16 mouse cellular contexts compared by ENCODE assay signal in the genomic region with DNA sequence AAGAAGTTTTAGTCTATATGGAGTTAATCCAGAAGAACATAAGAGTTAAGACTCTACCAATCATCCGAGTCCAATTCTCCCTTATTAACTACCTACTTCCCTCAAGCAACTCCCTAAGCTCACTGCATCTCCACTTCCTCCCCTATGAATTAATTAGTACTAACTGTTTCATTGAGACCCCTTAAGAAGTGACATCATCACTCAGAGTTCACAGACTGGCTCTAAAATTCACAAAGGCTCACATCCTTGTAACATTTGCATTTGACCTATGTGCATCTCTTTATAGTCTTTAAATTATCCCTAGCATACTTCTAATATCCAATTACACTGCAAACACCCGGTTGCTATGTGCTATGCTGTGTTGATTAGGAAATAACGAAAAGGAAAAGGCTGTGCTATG.
"Had no signal": no experiment of that assay in that cellular context is flagged by ENCODE, and none has a peak within 500 bp of the region (broad histone marks: within the 10 kb centered on the region; RNA-seq: fewer than 3 reads in every experiment).

No protein-coding gene starts in this region.

- H3K4me2 ChIP-seq: liver, embryonic 15.5 days; lung, embryonic 15.5 days; neural tube, embryonic 12.5 days; stomach, embryonic 15.5 days had no signal

- H3K9ac ChIP-seq: liver, embryonic 15.5 days; liver, postnatal 0 days; lung, embryonic 15.5 days; neural tube, embryonic 12.5 days; stomach, embryonic 15.5 days had no signal

- ATAC-seq: liver, postnatal 0 days; lung, postnatal 0 days had no signal

- H3K4me3 ChIP-seq: liver, embryonic 15.5 days; lung, embryonic 15.5 days; megakaryocyte, embryonic 14.5 days; neural tube, embryonic 12.5 days; stomach, embryonic 15.5 days had no signal

- H3K36me3 ChIP-seq: liver, embryonic 15.5 days; lung, embryonic 15.5 days; neural tube, embryonic 12.5 days; stomach, embryonic 15.5 days had no signal

- H3K27ac ChIP-seq: liver, embryonic 15.5 days; lung, embryonic 15.5 days; macrophage; neural tube, embryonic 12.5 days; stomach, embryonic 15.5 days; stomach, postnatal 0 days had no signal

- H3K27me3 ChIP-seq: liver, embryonic 15.5 days; lung, embryonic 15.5 days; megakaryocyte, embryonic 14.5 days; neural tube, embryonic 12.5 days; stomach, embryonic 15.5 days had no signal

- H3K9me3 ChIP-seq: liver, embryonic 15.5 days; lung, embryonic 15.5 days; megakaryocyte, embryonic 14.5 days; neural tube, embryonic 12.5 days; stomach, embryonic 15.5 days had no signal

- DNase-seq: liver, postnatal 0 days; lung, adult 2 months; lung, postnatal 14 days; lung, postnatal 36 days; right cerebral cortex, postnatal 14 days; thymus, adult 2 months; thymus, postnatal 25 days; thymus, postnatal 4 days had no signal

- H3K4me1 ChIP-seq: liver, embryonic 15.5 days; lung, embryonic 15.5 days; megakaryocyte, embryonic 14.5 days; stomach, embryonic 15.5 days had no signal
